Mouse (Mus musculus): ENCODE data around the gene Gripap1. TPM values are rescaled to one million over a fixed set of nuclear protein-coding genes. Genes with fewer than 3 reads are reported as not detected.

The Gripap1 gene
- polyA plus RNA-seq, 1 experiment from 2014 or later = 44.7 TPM

- no peak for ATAC-seq (ENCODE audit: insufficient number of reproducible peaks, insufficient read depth, low FRiP score, low TSS enrichment, low read depth)
- peak overlapping the region; percentile 67 for H3K9ac ChIP-seq (replicated peaks)
- no peaks in the 10 kb centered on the region for H3K9me3 ChIP-seq
- H3K36me3 ChIP-seq = peaks cover 27% of the 10 kb centered on the region
- H3K4me1 ChIP-seq (replicated peaks) = peaks cover 24% of the 10 kb centered on the region
- peak overlapping the region; percentile 71 for H3K4me2 ChIP-seq
- H3K27ac ChIP-seq = no peak overlapping the region
- no peaks in the 10 kb centered on the region for H3K27me3 ChIP-seq
- WGBS = 17% methylated on average over 22 of the region's 22 CpGs
- peak overlapping the region; percentile 64 for H3K4me3 ChIP-seq (replicated peaks)
These were observed 25.8 kb upstream of the Gripap1 start for GRCm38 (mm10) chrX:7763631-7764393.

DNA sequence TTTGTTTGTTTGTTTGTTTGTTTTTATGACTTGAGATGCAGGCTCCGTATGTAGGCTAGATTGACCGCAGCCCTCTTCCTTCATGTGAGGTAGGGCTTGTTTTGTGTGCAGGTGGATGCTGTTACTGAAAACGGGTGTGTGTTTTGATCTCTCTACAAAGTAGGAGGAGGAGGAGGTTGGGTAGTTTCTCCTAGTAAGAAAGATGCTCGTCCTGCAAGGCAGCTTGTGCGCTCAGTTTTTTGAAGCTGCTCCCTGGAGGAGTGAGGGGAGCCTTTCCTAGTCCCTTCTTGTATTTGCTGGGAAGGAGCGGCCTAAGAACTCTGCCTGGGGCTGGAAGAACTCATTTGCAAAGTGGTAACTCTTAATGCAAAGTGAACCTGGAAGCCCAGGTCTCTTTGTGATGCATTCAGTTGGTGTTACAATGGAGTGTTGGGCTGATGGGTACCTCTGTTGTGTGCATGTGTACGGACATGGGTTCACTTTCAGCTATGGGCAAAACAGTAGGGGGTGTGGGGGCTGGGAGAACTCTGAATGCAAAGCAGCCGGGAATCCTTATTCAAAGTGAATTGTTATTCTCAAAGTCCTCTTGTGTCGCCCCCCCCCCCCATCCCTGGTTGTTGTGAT, 24.8 kb upstream of the Gripap1 start:
- Histone ChIP-seq H3K4me3 (replicated peaks) (peak overlapping the region; percentile 64), H3K27ac (no peak overlapping the region)
- WGBS = 26% methylated on average over 9 of the region's 9 CpGs

DNA sequence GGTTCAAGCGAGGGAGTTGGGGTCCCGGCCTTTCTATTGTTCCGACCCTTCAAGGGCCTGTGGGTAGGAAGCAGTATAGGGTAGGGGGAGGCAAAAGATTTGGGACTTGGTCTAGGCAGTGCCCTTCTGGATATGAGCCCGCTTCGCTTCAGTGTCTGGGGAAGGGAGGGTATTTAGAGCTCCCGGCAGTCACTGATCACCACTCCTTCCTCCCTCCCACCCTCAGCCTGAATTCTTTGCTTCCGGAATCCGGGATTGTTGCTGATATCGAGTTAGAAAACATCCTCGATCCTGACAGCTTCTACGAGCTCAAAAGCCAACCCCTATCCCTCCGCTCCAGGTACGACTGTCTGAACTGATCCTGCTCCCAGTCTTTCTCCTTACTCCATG, 24.3 kb upstream of the Gripap1 start:
- Histone ChIP-seq H3K4me1 (replicated peaks) (peaks cover 24% of the 10 kb centered on the region), H3K4me2 (peak overlapping the region; percentile 71), H3K4me3 (replicated peaks) (peak overlapping the region; percentile 9; the same call in 1 of the 2 replicates), H3K9me3 (no peaks in the 10 kb centered on the region), H3K27me3 (no peaks in the 10 kb centered on the region), H3K9ac (replicated peaks) (no peak overlapping the region), H3K36me3 (peaks cover 39% of the 10 kb centered on the region), H3K27ac (no peak overlapping the region)
- no peak for ATAC-seq (ENCODE audit: insufficient number of reproducible peaks, insufficient read depth, low FRiP score, low TSS enrichment, low read depth)
- 27% methylated on average over 13 of the region's 13 CpGs for WGBS

More for the DNA sequence above, 24.8 kb upstream of the Gripap1 start:
- no peak for ATAC-seq (ENCODE audit: insufficient number of reproducible peaks, insufficient read depth, low FRiP score, low TSS enrichment, low read depth)
- Histone ChIP-seq H3K9ac (replicated peaks) (no peak overlapping the region), H3K9me3 (no peaks in the 10 kb centered on the region), H3K27me3 (no peaks in the 10 kb centered on the region), H3K4me1 (replicated peaks) (peaks cover 24% of the 10 kb centered on the region), H3K4me2 (peak overlapping the region; percentile 71), H3K36me3 (peaks cover 35% of the 10 kb centered on the region)

- Histone ChIP-seq H3K9me3 (no peaks in the 10 kb centered on the region), H3K27ac (no peak overlapping the region), H3K36me3 (peaks cover 44% of the 10 kb centered on the region), H3K9ac (replicated peaks) (no peak overlapping the region), H3K27me3 (no peaks in the 10 kb centered on the region), H3K4me3 (replicated peaks) (peak overlapping the region; percentile 9; the same call in 1 of the 2 replicates), H3K4me2 (peak overlapping the region; percentile 71), H3K4me1 (replicated peaks) (peaks cover 24% of the 10 kb centered on the region)
- ATAC-seq (ENCODE audit: insufficient number of reproducible peaks, insufficient read depth, low FRiP score, low TSS enrichment, low read depth) = no peak
- 11% methylated on average over 11 of the region's 11 CpGs for WGBS
These were observed 23.8 kb upstream of the Gripap1 start for GRCm38 (mm10) chrX:7765764-7766163.

- H3K4me2 ChIP-seq = no peak overlapping the region
- no peaks in the 10 kb centered on the region for H3K9me3 ChIP-seq
- ATAC-seq (ENCODE audit: insufficient number of reproducible peaks, insufficient read depth, low FRiP score, low TSS enrichment, low read depth) = no peak
- 90% methylated on average over 7 of the region's 7 CpGs for WGBS
- H3K36me3 ChIP-seq = peaks cover 73% of the 10 kb centered on the region
- H3K4me1 ChIP-seq (replicated peaks) = peaks cover 17% of the 10 kb centered on the region
- no peaks in the 10 kb centered on the region for H3K27me3 ChIP-seq
- H3K9ac ChIP-seq (replicated peaks) = no peak overlapping the region
- no peak overlapping the region for H3K4me3 ChIP-seq (replicated peaks)
- H3K27ac ChIP-seq = no peak overlapping the region
These were observed 20.1 kb upstream of the Gripap1 start for GRCm38 (mm10) chrX:7769302-7770017.

DNA sequence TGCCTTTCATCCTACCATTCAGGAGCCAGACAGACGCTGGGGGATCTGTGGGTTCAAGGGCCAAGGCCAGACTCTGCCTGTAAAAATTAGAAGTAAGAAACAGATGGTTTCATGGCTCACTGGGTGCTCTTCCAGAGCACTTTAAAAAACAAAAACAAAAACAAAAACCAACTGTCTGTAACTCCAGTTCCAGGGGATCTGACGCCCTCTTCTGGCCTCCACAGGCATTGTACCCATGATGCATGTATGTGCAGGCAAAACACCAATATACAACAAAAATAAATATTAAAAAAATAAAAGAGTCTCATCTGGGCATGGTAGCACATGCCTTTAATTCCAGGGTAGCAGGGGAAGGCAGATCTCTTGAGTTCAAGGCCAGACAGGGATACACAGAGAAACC, 16.8 kb upstream of the Gripap1 start:
- Histone ChIP-seq H3K36me3 (peaks cover 56% of the 10 kb centered on the region), H3K4me2 (no peak overlapping the region), H3K27ac (no peak overlapping the region), H3K27me3 (no peaks in the 10 kb centered on the region), H3K4me1 (replicated peaks) (no peaks in the 10 kb centered on the region), H3K9ac (replicated peaks) (no peak overlapping the region), H3K9me3 (no peaks in the 10 kb centered on the region), H3K4me3 (replicated peaks) (no peak overlapping the region)
- ATAC-seq (ENCODE audit: insufficient number of reproducible peaks, insufficient read depth, low FRiP score, low TSS enrichment, low read depth) = no peak
- 50% methylated on average over 2 of the region's 2 CpGs for WGBS

DNA sequence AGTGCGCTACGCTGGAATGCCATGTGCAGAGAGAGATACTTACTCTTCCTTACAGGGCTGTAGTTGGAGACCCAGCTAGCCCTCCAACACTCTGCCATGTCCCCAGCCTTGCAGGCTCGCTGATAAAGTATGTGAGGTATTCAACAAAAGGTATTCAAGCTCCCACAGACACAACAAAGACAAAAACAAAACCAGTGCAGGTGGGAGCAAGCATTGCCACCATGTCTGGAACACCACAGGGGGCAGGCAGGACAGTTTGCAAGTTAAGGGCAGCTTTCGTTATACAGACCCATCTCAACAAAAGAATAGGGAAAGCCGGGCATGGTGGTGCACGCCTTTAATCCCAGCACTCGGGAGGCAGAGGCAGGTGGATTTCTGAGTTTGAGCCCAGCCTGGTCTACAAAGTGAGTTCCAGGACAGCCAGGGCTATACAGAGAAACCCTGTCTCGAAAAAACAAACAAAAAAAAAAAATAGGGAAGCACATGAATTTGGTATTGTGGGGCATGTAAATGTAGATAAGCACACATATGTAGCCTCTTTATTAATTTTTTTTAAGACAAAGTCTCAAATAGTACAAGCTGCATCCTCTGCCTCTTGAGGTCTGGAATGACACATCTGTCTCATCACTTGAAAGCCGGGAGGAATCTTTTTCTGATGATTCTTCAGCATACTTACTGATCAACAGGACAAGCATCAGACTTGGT, 13.9 kb upstream of the Gripap1 start:
- Histone ChIP-seq H3K36me3 (peaks cover 30% of the 10 kb centered on the region), H3K4me2 (no peak overlapping the region), H3K4me1 (replicated peaks) (no peaks in the 10 kb centered on the region), H3K4me3 (replicated peaks) (no peak overlapping the region), H3K9ac (replicated peaks) (no peak overlapping the region), H3K9me3 (no peaks in the 10 kb centered on the region), H3K27ac (no peak overlapping the region), H3K27me3 (no peaks in the 10 kb centered on the region)
- ATAC-seq (ENCODE audit: insufficient number of reproducible peaks, insufficient read depth, low FRiP score, low TSS enrichment, low read depth) = no peak
- 80% methylated on average over 9 of the region's 9 CpGs for WGBS

- Histone ChIP-seq H3K4me2 (no peak overlapping the region), H3K4me3 (replicated peaks) (no peak overlapping the region), H3K9ac (replicated peaks) (no peak overlapping the region), H3K27ac (no peak overlapping the region), H3K27me3 (no peaks in the 10 kb centered on the region), H3K4me1 (replicated peaks) (no peaks in the 10 kb centered on the region), H3K9me3 (no peaks in the 10 kb centered on the region), H3K36me3 (peaks cover 22% of the 10 kb centered on the region)
- WGBS = 47% methylated on average over 8 of the region's 8 CpGs
- no peak for ATAC-seq (ENCODE audit: insufficient number of reproducible peaks, insufficient read depth, low FRiP score, low TSS enrichment, low read depth)
These were observed 13.1 kb upstream of the Gripap1 start for GRCm38 (mm10) chrX:7776329-7777082.

- H3K27me3 ChIP-seq = no peaks in the 10 kb centered on the region
- H3K9ac ChIP-seq (replicated peaks) = no peak overlapping the region
- no peak overlapping the region for H3K4me3 ChIP-seq (replicated peaks)
- no peak for ATAC-seq (ENCODE audit: insufficient number of reproducible peaks, insufficient read depth, low FRiP score, low TSS enrichment, low read depth)
- no peak overlapping the region for H3K27ac ChIP-seq
- peaks cover 7% of the 10 kb centered on the region for H3K36me3 ChIP-seq
- H3K4me1 ChIP-seq (replicated peaks) = no peaks in the 10 kb centered on the region
- no peaks in the 10 kb centered on the region for H3K9me3 ChIP-seq
- H3K4me2 ChIP-seq = no peak overlapping the region
- 68% methylated on average over 7 of the region's 7 CpGs for WGBS
These were observed 10.9 kb upstream of the Gripap1 start for GRCm38 (mm10) chrX:7778450-7779244.

DNA sequence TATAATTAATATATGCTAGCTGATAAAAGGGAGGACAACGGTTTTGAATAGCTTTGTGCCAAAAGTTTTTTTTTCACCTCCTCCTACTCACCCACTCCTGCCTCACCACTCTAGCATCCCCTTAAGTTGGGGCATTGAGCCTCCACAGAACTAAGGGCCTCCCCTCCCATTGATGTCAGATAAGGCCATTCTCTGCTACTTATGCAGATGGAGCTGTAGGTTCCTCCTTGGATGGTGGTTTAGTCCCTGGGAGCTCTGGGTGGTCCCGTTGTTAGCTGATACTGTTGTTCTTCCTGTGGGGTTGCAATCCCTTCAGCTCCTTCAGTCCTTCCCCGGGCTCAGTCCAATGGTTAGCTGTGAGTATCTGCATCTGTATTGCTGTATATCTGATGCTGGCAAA, 10.3 kb upstream of the Gripap1 start:
- Histone ChIP-seq H3K27me3 (no peaks in the 10 kb centered on the region), H3K4me3 (replicated peaks) (no peak overlapping the region), H3K27ac (no peak overlapping the region), H3K36me3 (peaks cover under 1% of the 10 kb centered on the region; the same call in 1 of the 2 replicates), H3K9me3 (no peaks in the 10 kb centered on the region), H3K4me1 (replicated peaks) (no peaks in the 10 kb centered on the region), H3K4me2 (no peak overlapping the region), H3K9ac (replicated peaks) (no peak overlapping the region)
- WGBS = 15% methylated on average over 3 of the region's 3 CpGs
- ATAC-seq (ENCODE audit: insufficient number of reproducible peaks, insufficient read depth, low FRiP score, low TSS enrichment, low read depth) = no peak
